Mouse (Mus musculus): ENCODE results near the gene 2900026A02Rik. TPM values are rescaled to one million over a fixed set of nuclear protein-coding genes. Genes with fewer than 3 reads are reported as not detected.

2900026A02Rik gene
- total RNA-seq, 2 experiments from 2014 or later, result 19.6 to 24.6 TPM

- Histone ChIP-seq H3K4me3 (peak overlapping the region; percentile 91), H3K27ac (peak overlapping the region; percentile 88)
- TF ChIP-seq CTCF (IDR thresholded peaks at IDR 0.05), result no peak
- intact Hi-C loops (cut with DNase I), result loop anchor here (1.0 kb wide), 1 partner anchor 40 kb away; no protein-coding TSS in a partner anchor
- DNase-seq, result no peak
Observed at GRCm38 (mm10) chr5:113220383-113221146, 471 bp downstream of the 2900026A02Rik start.

DNA sequence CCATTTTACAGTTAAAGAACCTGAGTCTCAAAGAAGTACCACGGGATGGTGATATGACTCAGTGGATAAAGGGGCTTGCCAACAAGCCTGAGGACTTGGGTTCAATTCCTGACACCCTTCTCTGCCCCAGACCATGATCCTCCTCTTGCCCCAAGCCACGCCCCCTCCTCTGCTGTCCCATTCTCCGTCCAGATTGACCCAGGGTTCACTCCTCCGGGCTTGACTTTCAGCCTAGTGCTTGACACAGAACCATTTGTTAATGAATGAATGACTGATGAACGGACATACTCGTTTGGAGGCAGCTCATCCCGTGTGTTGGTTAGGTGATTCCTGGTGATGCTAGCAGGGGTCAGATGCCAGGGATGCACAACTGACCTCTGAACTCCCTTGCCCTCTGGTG lies 1.2 kb downstream of the 2900026A02Rik start:
- peak overlapping the region; percentile 91 for H3K4me3 ChIP-seq
- intact Hi-C loops (cut with DNase I), result no loop called here

GRCm38 (mm10) chr5:113219450-113219849 lies 1.6 kb downstream of the 2900026A02Rik start:
- no peak for DNase-seq
- H3K27ac ChIP-seq, result peak overlapping the region; percentile 88
- intact Hi-C loops (cut with DNase I), result no loop called here

More for the DNA sequence above, 1.2 kb downstream of the 2900026A02Rik start:
- peak overlapping the region; percentile 88 for H3K27ac ChIP-seq
- TF ChIP-seq CTCF (IDR thresholded peaks at IDR 0.05), result no peak
- no peak for DNase-seq

DNA sequence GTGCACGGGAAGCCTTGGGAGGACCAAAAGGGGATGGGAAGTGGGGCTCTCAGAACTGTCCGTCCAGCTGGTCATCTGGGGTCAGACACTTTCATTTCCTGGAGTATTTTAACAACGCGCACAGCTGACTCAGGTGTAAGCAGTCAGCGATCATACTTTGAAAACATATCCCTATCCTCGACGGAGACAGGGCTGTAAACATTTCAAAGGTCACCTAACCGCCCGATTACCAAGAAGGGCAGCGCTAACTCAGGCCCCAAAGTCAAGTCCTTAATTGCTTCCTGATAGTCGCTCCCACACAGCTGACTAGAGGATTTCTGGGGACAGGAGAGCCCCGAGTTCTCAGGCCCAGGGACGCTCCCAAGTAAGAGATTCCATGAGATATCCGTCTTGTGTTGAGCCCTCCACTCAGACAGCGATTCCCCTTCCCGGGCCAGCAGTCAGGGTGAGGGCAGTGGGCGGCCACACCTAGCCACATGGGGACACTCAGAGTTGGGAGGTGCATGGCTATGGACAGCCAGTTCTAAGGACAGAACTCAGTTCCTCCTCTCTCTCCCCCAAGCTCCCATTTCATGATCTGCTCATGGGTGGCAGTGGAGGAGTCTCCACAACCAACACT lies 2.3 kb downstream of the 2900026A02Rik start:
- peak overlapping the region; percentile 91 for H3K4me3 ChIP-seq

More at GRCm38 (mm10) chr5:113219450-113219849, 1.6 kb downstream of the 2900026A02Rik start:
- TF ChIP-seq CTCF (IDR thresholded peaks at IDR 0.05), result no peak
- H3K4me3 ChIP-seq, result peak overlapping the region; percentile 91

DNA sequence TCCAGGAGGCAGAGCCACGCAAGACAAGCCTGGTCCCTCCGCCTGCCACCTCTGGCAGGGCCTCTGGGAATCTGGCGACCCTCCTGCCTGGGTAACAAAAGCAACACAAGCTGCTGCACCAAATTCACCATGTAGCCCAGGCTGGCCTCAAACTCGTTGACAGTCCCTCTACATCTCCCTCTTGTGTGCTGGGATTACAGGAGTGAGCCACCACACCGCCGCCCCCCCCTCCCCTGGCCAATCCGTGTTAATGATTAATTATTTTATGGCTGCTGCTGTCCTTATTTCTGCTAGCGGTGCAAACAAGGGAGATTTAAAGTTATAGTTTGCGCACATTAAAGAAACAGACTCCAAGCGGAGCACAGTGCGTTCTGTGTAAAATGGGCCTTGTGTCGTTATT lies 4.0 kb downstream of the 2900026A02Rik start:
- Histone ChIP-seq H3K4me3 (peak overlapping the region; percentile 29), H3K27ac (peak overlapping the region; percentile 73)
- DNase-seq, result no peak
- TF ChIP-seq CTCF (IDR thresholded peaks at IDR 0.05), result no peak
- intact Hi-C loops (cut with DNase I), result no loop called here

More for the DNA sequence above, 2.3 kb downstream of the 2900026A02Rik start:
- DNase-seq, result peak; percentile 58
- intact Hi-C loops (cut with DNase I), result no loop called here
- H3K27ac ChIP-seq, result peak overlapping the region; percentile 88
- no peak for TF ChIP-seq CTCF (IDR thresholded peaks at IDR 0.05)

DNA sequence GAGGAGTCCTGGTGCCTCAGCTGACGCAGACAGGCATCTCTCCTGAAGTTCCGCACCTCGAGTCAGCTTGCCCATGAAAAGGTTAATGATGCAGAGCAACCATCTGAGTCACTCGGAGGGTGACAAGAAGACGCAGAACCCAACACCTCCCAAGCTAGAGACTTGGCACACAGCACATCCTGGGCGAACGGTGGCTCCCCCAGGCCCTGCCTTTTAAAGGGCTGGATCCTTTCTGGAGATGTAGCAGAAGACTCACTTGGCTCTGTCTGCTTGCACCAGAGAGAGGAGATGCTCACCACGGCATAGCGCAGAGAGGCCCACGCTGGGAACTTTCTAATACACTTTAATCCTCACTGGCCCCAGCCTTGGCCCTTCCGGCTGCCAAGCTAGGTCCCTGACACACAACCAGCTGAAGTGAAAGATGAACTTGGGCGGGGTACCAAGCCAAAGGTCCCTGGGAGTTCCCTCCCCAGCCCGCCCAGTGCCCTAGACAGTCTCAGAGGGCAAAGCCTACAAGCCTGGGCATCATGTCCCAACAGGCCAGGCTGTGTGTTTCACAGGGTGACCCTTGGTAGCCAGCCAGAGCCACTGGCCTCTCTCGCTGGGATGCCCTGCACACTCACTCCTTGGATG lies 4.6 kb downstream of the 2900026A02Rik start:
- H3K27ac ChIP-seq, result peak overlapping the region; percentile 73

GRCm38 (mm10) chr5:113215610-113216011 lies 5.4 kb downstream of the 2900026A02Rik start:
- no peak overlapping the region for H3K4me3 ChIP-seq
- TF ChIP-seq CTCF (IDR thresholded peaks at IDR 0.05), result no peak
- intact Hi-C loops (cut with DNase I), result no loop called here
- H3K27ac ChIP-seq, result peak overlapping the region; percentile 73
- DNase-seq, result peak; percentile 59

More for the DNA sequence above, 4.6 kb downstream of the 2900026A02Rik start:
- peak overlapping the region; percentile 29 for H3K4me3 ChIP-seq
- intact Hi-C loops (cut with DNase I), result no loop called here
- no peak for TF ChIP-seq CTCF (IDR thresholded peaks at IDR 0.05)
- peak; percentile 54 for DNase-seq

DNA sequence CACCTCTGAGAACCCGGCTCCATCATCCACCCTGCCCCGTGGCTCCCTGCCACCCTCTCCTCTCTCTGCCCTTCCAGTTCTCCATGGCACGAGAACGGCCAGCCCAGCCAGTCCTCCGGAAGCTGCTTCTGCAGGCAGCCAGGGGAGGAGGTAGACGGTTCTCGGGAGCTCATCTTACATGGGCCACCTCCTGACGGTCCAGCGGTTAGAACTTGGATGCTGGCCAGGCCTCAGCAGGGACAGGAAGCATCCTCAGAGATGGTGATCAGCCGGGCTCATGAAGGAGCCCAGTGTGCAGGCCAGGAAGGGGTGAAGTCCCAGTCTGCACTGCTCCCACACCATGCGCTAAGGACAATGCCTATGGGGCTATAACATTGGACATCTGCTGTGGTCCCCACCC lies 6.6 kb downstream of the 2900026A02Rik start:
- intact Hi-C loops (cut with DNase I), result no loop called here
- DNase-seq, result peak; percentile 63
- Histone ChIP-seq H3K4me3 (peak overlapping the region; percentile 39), H3K27ac (peak overlapping the region; percentile 73)
- TF ChIP-seq CTCF (IDR thresholded peaks at IDR 0.05), result no peak

- DNase-seq, result no peak
- intact Hi-C loops (cut with DNase I), result no loop called here
- peak overlapping the region; percentile 39 for H3K4me3 ChIP-seq
- peak overlapping the region; percentile 73 for H3K27ac ChIP-seq
- no peak for TF ChIP-seq CTCF (IDR thresholded peaks at IDR 0.05)
Observed at GRCm38 (mm10) chr5:113214041-113214440, 7.0 kb downstream of the 2900026A02Rik start.

- TF ChIP-seq CTCF (IDR thresholded peaks at IDR 0.05), result no peak
- intact Hi-C loops (cut with DNase I), result no loop called here
- DNase-seq, result no peak
- no peak overlapping the region for H3K4me3 ChIP-seq
- peak overlapping the region; percentile 93 for H3K27ac ChIP-seq
Observed at GRCm38 (mm10) chr5:113212156-113212835, 8.7 kb downstream of the 2900026A02Rik start.

DNA sequence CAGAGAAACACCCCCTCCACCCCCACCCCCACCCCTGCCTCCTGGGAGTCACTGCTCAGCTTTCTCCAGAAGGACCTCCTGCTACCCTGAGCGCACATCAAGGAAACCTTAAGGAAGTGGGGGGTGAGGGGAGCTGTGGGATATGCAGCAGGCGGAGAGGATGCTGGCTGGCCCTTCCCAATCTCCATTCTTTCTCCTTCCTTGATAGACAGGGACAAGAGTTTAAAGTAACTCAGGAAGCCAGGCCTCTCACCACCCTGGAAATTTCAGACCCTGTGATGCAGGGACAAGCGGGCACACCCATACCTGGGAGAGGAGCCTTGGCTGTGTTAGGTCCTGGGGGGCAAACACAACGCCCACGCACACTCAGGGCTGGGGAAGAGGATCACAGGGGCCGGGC lies 10.7 kb downstream of the 2900026A02Rik start:
- intact Hi-C loops (cut with DNase I), result no loop called here

GRCm38 (mm10) chr5:113209898-113210297 lies 11.1 kb downstream of the 2900026A02Rik start:
- Histone ChIP-seq H3K4me3 (peak overlapping the region; percentile 48), H3K27ac (peak overlapping the region; percentile 93)
- intact Hi-C loops (cut with DNase I), result no loop called here
- no peak for DNase-seq
- no peak for TF ChIP-seq CTCF (IDR thresholded peaks at IDR 0.05)

More for the DNA sequence above, 10.7 kb downstream of the 2900026A02Rik start:
- H3K4me3 ChIP-seq, result peak overlapping the region; percentile 48; the same call in 1 of the 2 replicates
- TF ChIP-seq CTCF (IDR thresholded peaks at IDR 0.05), result no peak
- H3K27ac ChIP-seq, result peak overlapping the region; percentile 93
- DNase-seq, result no peak
